Mouse (Mus musculus): Measurements from ENCODE around the gene Cers6. TPM values are rescaled to one million over a fixed set of nuclear protein-coding genes. Genes with fewer than 3 reads are reported as not detected.

The Cers6 gene
- polyA plus RNA-seq, 2 experiments, result 2.0 to 6.7 TPM

- Histone ChIP-seq H3K9ac (replicated peaks) (no peak overlapping the region), H3K9me3 (ENCODE audit: control insufficient read depth, low read length) (no peaks in the 10 kb centered on the region), H3K36me3 (replicated peaks; ENCODE audit: control insufficient read depth, insufficient read depth, low read depth) (no peaks in the 10 kb centered on the region), H3K4me1 (replicated peaks; ENCODE audit: control insufficient read depth in 2 of 2, insufficient read depth in 2 of 2, low read length in 1 of 2) (no peaks in the 10 kb centered on the region), H3K27ac (no peak overlapping the region), H3K4me3 (ENCODE audit: insufficient read depth in 1 of 2, low read depth in 2 of 2, low read length in 2 of 2) (no peak overlapping the region), H3K4me2 (ENCODE audit: low read depth) (no peak overlapping the region), H3K27me3 (ENCODE audit: control insufficient read depth, insufficient read depth, low read length) (no peaks in the 10 kb centered on the region)
- DNase-seq (ENCODE audit: low read depth in 3 of 3, low spot score in 3 of 3), result no peak
- WGBS (ENCODE audit: insufficient replicate concordance), result 83% methylated on average over 5 of the region's 5 CpGs
- no peak for ATAC-seq (ENCODE audit: insufficient read depth)
- no peak for TF ChIP-seq EP300 (IDR thresholded peaks at IDR 0.05; ENCODE audit: low read depth)
- TF ChIP-seq CTCF (IDR thresholded peaks at IDR 0.05; ENCODE audit: low read depth), result no peak
These were observed 142.8 kb downstream of the Cers6 start for GRCm38 (mm10) chr2:69004001-69004400.

GRCm38 (mm10) chr2:69011392-69011791 is 150.2 kb downstream of the Cers6 start:
- ATAC-seq (ENCODE audit: insufficient read depth) (no peak), DNase-seq (ENCODE audit: low read depth in 3 of 3, low spot score in 3 of 3) (no peak)
- no peak for TF ChIP-seq CTCF (IDR thresholded peaks at IDR 0.05; ENCODE audit: low read depth)
- no peak for TF ChIP-seq EP300 (IDR thresholded peaks at IDR 0.05; ENCODE audit: low read depth)
- Histone ChIP-seq H3K36me3 (replicated peaks; ENCODE audit: control insufficient read depth, insufficient read depth, low read depth) (no peaks in the 10 kb centered on the region), H3K9me3 (ENCODE audit: control insufficient read depth, low read length) (no peaks in the 10 kb centered on the region), H3K27me3 (ENCODE audit: control insufficient read depth, insufficient read depth, low read length) (no peaks in the 10 kb centered on the region), H3K4me1 (replicated peaks; ENCODE audit: control insufficient read depth in 2 of 2, insufficient read depth in 2 of 2, low read length in 1 of 2) (peaks cover 0 to 3% of the 10 kb centered on the region in 2 experiments; a peak in 1 of 4 replicates), H3K4me3 (ENCODE audit: insufficient read depth in 1 of 2, low read depth in 2 of 2, low read length in 2 of 2) (no peak overlapping the region), H3K4me2 (ENCODE audit: low read depth) (no peak overlapping the region), H3K27ac (no peak overlapping the region), H3K9ac (replicated peaks) (no peak overlapping the region)
- WGBS (ENCODE audit: insufficient replicate concordance), result 70% methylated on average over 7 of the region's 7 CpGs

- no peak overlapping the region for H3K4me2 ChIP-seq (ENCODE audit: low read depth)
- no peaks in the 10 kb centered on the region for H3K36me3 ChIP-seq (replicated peaks; ENCODE audit: control insufficient read depth, insufficient read depth, low read depth)
- no peak for DNase-seq (ENCODE audit: low read depth in 3 of 3, low spot score in 3 of 3)
- H3K27ac ChIP-seq, result no peak overlapping the region
- H3K27me3 ChIP-seq (ENCODE audit: control insufficient read depth, insufficient read depth, low read length), result no peaks in the 10 kb centered on the region
- 63% methylated on average over 2 of the region's 2 CpGs for WGBS (ENCODE audit: insufficient replicate concordance)
- H3K9me3 ChIP-seq (ENCODE audit: control insufficient read depth, low read length), result no peaks in the 10 kb centered on the region
- H3K4me1 ChIP-seq (replicated peaks; ENCODE audit: control insufficient read depth in 2 of 2, insufficient read depth in 2 of 2, low read length in 1 of 2), result peaks cover 0 to 3% of the 10 kb centered on the region in 2 experiments; a peak in 1 of 4 replicates
- TF ChIP-seq CTCF (IDR thresholded peaks at IDR 0.05; ENCODE audit: low read depth) (no peak), EP300 (IDR thresholded peaks at IDR 0.05; ENCODE audit: low read depth) (no peak)
- H3K4me3 ChIP-seq (ENCODE audit: insufficient read depth in 1 of 2, low read depth in 2 of 2, low read length in 2 of 2), result no peak overlapping the region
- no peak overlapping the region for H3K9ac ChIP-seq (replicated peaks)
- ATAC-seq (ENCODE audit: insufficient read depth), result no peak
These were observed 150.6 kb downstream of the Cers6 start for GRCm38 (mm10) chr2:69011860-69012259.

- TF ChIP-seq CTCF (IDR thresholded peaks at IDR 0.05; ENCODE audit: low read depth) (no peak), EP300 (IDR thresholded peaks at IDR 0.05; ENCODE audit: low read depth) (no peak)
- no peak overlapping the region for H3K27ac ChIP-seq
- ATAC-seq (ENCODE audit: insufficient read depth), result no peak
- no peak for DNase-seq (ENCODE audit: low read depth in 3 of 3, low spot score in 3 of 3)
- H3K4me1 ChIP-seq (replicated peaks; ENCODE audit: control insufficient read depth in 2 of 2, insufficient read depth in 2 of 2, low read length in 1 of 2), result peaks cover 0 to 3% of the 10 kb centered on the region in 2 experiments; a peak in 1 of 4 replicates
- no peaks in the 10 kb centered on the region for H3K9me3 ChIP-seq (ENCODE audit: control insufficient read depth, low read length)
- H3K4me3 ChIP-seq (ENCODE audit: insufficient read depth in 1 of 2, low read depth in 2 of 2, low read length in 2 of 2), result no peak overlapping the region
- WGBS (ENCODE audit: insufficient replicate concordance), result 66% methylated on average over 9 of the region's 9 CpGs
- H3K27me3 ChIP-seq (ENCODE audit: control insufficient read depth, insufficient read depth, low read length), result no peaks in the 10 kb centered on the region
- no peak overlapping the region for H3K4me2 ChIP-seq (ENCODE audit: low read depth)
- H3K9ac ChIP-seq (replicated peaks), result no peak overlapping the region
- H3K36me3 ChIP-seq (replicated peaks; ENCODE audit: control insufficient read depth, insufficient read depth, low read depth), result no peaks in the 10 kb centered on the region
These were observed 153.0 kb downstream of the Cers6 start for GRCm38 (mm10) chr2:69014241-69014640.

- H3K27me3 ChIP-seq (ENCODE audit: control insufficient read depth, insufficient read depth, low read length), result no peaks in the 10 kb centered on the region
- no peak overlapping the region for H3K4me3 ChIP-seq (ENCODE audit: insufficient read depth in 1 of 2, low read depth in 2 of 2, low read length in 2 of 2)
- H3K27ac ChIP-seq, result no peak overlapping the region
- no peak overlapping the region for H3K4me2 ChIP-seq (ENCODE audit: low read depth)
- TF ChIP-seq CTCF (IDR thresholded peaks at IDR 0.05; ENCODE audit: low read depth) (no peak), EP300 (IDR thresholded peaks at IDR 0.05; ENCODE audit: low read depth) (no peak)
- DNase-seq (ENCODE audit: low read depth in 3 of 3, low spot score in 3 of 3) (no peak), ATAC-seq (ENCODE audit: insufficient read depth) (no peak)
- peaks cover 0 to 3% of the 10 kb centered on the region in 2 experiments; a peak in 1 of 4 replicates for H3K4me1 ChIP-seq (replicated peaks; ENCODE audit: control insufficient read depth in 2 of 2, insufficient read depth in 2 of 2, low read length in 1 of 2)
- H3K9ac ChIP-seq (replicated peaks), result no peak overlapping the region
- no peaks in the 10 kb centered on the region for H3K36me3 ChIP-seq (replicated peaks; ENCODE audit: control insufficient read depth, insufficient read depth, low read depth)
- 63% methylated on average over 9 of the region's 9 CpGs for WGBS (ENCODE audit: insufficient replicate concordance)
- no peaks in the 10 kb centered on the region for H3K9me3 ChIP-seq (ENCODE audit: control insufficient read depth, low read length)
These were observed 154.0 kb downstream of the Cers6 start for GRCm38 (mm10) chr2:69015172-69015724.

Measured in liver, embryonic 14.5 days (tissue).